Mouse (Mus musculus): ENCODE measurements around the gene Olfr1031. TPM values are rescaled to one million over a fixed set of nuclear protein-coding genes. Genes with fewer than 3 reads are reported as not detected.
A peak's percentile ranks its signal among the peaks of the same experiment; 100 is the strongest.
"Not testable (repeated sequence)": the region's sequence is repeated elsewhere in the genome, so short reads cannot be mapped to it uniquely, and the experiment has no call there.

Gene Olfr1031
- not detected for total RNA-seq (2021)

- DNase-seq, result no peak
These were observed at the start of gene Olfr1031 for GRCm38 (mm10) chr2:85990004-85990403. TSS of gene Olfr1031 (plus strand) at chr2:85990304.

- no peak for DNase-seq
These were observed 40.0 kb upstream of the Olfr1031 start, which contains the start of gene Olfr1028 for GRCm38 (mm10) chr2:85950137-85950536. TSS of gene Olfr1028 (plus strand) at chr2:85950437.

GRCm38 (mm10) chr2:85973595-85973994 is 16.5 kb upstream of the Olfr1031 start, which contains the start of gene Olfr1029:
TSS of gene Olfr1029 (plus strand) at chr2:85973895.
- no peak for DNase-seq

GRCm38 (mm10) chr2:85978976-85979375 is 11.1 kb upstream of the Olfr1031 start, which contains the start of gene Olfr1030:
TSS of gene Olfr1030 (plus strand) at chr2:85979276.
- DNase-seq, result no peak

GRCm38 (mm10) chr2:86005240-86005639 is 15.1 kb downstream of the Olfr1031 start, which contains the start of gene Olfr1032:
TSS of gene Olfr1032 (plus strand) at chr2:86005540.
- no peak for DNase-seq

GRCm38 (mm10) chr2:86020406-86020805 is 30.3 kb downstream of the Olfr1031 start, which contains the start of gene Olfr1033:
TSS of gene Olfr1033 (plus strand) at chr2:86020633.
- peak; percentile 22 for DNase-seq

GRCm38 (mm10) chr2:86021518-86021917 is 31.4 kb downstream of the Olfr1031 start:
- DNase-seq, result not testable (repeated sequence)

Other genes starting within 250 kb of the Olfr1031 start
- gene Olfr1012, start 227.5 kb upstream of the Olfr1031 start, total RNA-seq (2021), result not detected
- not detected for gene Olfr1013, start 223.2 kb upstream of the Olfr1031 start, total RNA-seq (2021)
- not detected for gene Olfr1014, start 217.6 kb upstream of the Olfr1031 start, total RNA-seq (2021)
- gene Olfr1015, start 208.3 kb upstream of the Olfr1031 start, total RNA-seq (2021), result not detected
- not detected for gene Olfr1016, start 187.8 kb upstream of the Olfr1031 start, total RNA-seq (2021)
- not detected for gene Olfr1018, start 171.8 kb upstream of the Olfr1031 start, total RNA-seq (2021)
- not detected for gene Olfr1019, start 144.8 kb upstream of the Olfr1031 start, total RNA-seq (2021)
- not detected for gene Olfr1020, start 143.3 kb upstream of the Olfr1031 start, total RNA-seq (2021)
- not detected for gene Olfr1022, start 121.7 kb upstream of the Olfr1031 start, total RNA-seq (2021)
- gene Olfr1023, start 104.7 kb upstream of the Olfr1031 start, total RNA-seq (2021), result not detected
- not detected for gene Olfr1024, start 85.3 kb upstream of the Olfr1031 start, total RNA-seq (2021)
- gene Olfr1025-ps1, start 75.1 kb upstream of the Olfr1031 start, total RNA-seq (2021), result not detected
- not detected for gene Olfr1026, start 68.7 kb upstream of the Olfr1031 start, total RNA-seq (2021)
- gene Olfr1028, start 39.9 kb upstream of the Olfr1031 start, total RNA-seq (2021), result not detected
- not detected for gene Olfr1029, start 16.4 kb upstream of the Olfr1031 start, total RNA-seq (2021)
- not detected for gene Olfr1030, start 11.0 kb upstream of the Olfr1031 start, total RNA-seq (2021)
- gene Olfr1032, start 15.2 kb downstream of the Olfr1031 start, total RNA-seq (2021), result not detected
- 1 to 10 TPM in 1 of 2 experiments, under 1 TPM in 1; 0.43 to 1.1 TPM for gene Olfr1033, start 30.3 kb downstream of the Olfr1031 start, total RNA-seq (2021)
- under 1 TPM in 1 of 2 experiments, not detected in 1; 0.07 TPM for gene Olfr1034, start 55.6 kb downstream of the Olfr1031 start, total RNA-seq (2021)
- gene Olfr1036, start 83.7 kb downstream of the Olfr1031 start, total RNA-seq (2021), result not detected
- not detected for gene Olfr1037, start 97.1 kb downstream of the Olfr1031 start, total RNA-seq (2021)
- not detected for gene Olfr1039, start 145.6 kb downstream of the Olfr1031 start, total RNA-seq (2021)
- gene Olfr1040, start 156.4 kb downstream of the Olfr1031 start, total RNA-seq (2021), result not detected
- gene Olfr1042, start 171.5 kb downstream of the Olfr1031 start, total RNA-seq (2021), result not detected
- not detected for gene Olfr1043, start 177.2 kb downstream of the Olfr1031 start, total RNA-seq (2021)
- gene Olfr1044, start 187.5 kb downstream of the Olfr1031 start, total RNA-seq (2021), result not detected
- gene Olfr52, start 195.4 kb downstream of the Olfr1031 start, total RNA-seq (2021), result not detected
- not detected for gene Olfr1045, start 212.7 kb downstream of the Olfr1031 start, total RNA-seq (2021)
- gene Olfr1046, start 229.0 kb downstream of the Olfr1031 start, total RNA-seq (2021), result not detected
- not detected for gene Olfr1047, start 241.1 kb downstream of the Olfr1031 start, total RNA-seq (2021)
- gene Olfr1048, start 250.0 kb downstream of the Olfr1031 start, total RNA-seq (2021), result not detected